Mouse (Mus musculus): ENCODE measurements around the gene Ccdc171. TPM values are rescaled to one million over a fixed set of nuclear protein-coding genes. Genes with fewer than 3 reads are reported as not detected.

The Ccdc171 gene
- polyA plus RNA-seq, 1 experiment from 2014 or later: 2.4 TPM

DNA sequence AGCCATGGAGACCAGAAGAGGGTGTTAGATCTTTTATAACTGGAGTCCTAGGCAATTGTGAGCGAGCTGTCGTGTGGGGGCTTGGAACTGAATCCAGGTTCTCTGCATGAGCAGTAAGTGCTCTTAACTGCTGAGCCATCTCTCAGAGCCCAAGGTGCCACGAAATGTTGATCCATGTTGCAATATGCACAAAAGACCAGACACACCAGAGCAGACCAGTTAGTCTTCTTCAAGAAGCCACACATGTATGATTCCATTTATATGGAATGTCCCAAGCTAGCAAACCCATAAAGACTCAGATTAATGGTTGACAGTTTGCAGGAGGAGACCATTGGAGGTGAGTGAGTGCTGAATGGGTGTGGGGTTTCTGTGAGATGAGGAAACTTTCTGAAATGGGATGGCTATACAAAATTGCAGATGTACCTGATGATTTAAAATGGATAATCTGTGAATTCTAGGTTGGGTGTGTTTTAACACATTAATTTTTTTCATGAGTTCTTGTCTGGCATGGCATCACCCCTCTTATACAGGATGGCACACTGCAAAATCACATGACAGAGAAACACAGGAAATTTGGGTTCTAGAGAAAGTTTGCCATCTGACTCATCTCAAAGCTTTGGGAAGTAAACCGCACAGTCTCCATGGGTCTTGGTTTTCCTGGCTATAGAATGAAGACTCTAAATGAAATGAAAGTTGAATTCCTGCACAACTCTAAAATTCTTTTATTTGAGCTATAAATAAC, 304.5 kb downstream of the Ccdc171 start:
- Histone ChIP-seq H3K27me3 (replicated peaks) (no peaks in the 10 kb centered on the region), H3K4me2 (no peak overlapping the region), H3K27ac (no peak overlapping the region), H3K36me3 (no peaks in the 10 kb centered on the region), H3K4me1 (no peaks in the 10 kb centered on the region), H3K9ac (no peak overlapping the region), H3K4me3 (no peak overlapping the region), H3K9me3 (replicated peaks) (no peaks in the 10 kb centered on the region)
- WGBS (ENCODE audit: insufficient replicate concordance): 65% methylated on average over 4 of the region's 4 CpGs
- ATAC-seq: no peak

- 73% methylated on average over 13 of the region's 13 CpGs for WGBS (ENCODE audit: insufficient replicate concordance)
- H3K4me2 ChIP-seq: no peak overlapping the region
These were observed 305.8 kb downstream of the Ccdc171 start for GRCm38 (mm10) chr4:83830891-83831880.

GRCm38 (mm10) chr4:83839077-83839476, 313.7 kb downstream of the Ccdc171 start:
- Histone ChIP-seq H3K4me3 (no peak overlapping the region), H3K9ac (no peak overlapping the region)

More at GRCm38 (mm10) chr4:83830891-83831880, 305.8 kb downstream of the Ccdc171 start:
- H3K9me3 ChIP-seq (replicated peaks): no peaks in the 10 kb centered on the region
- no peaks in the 10 kb centered on the region for H3K4me1 ChIP-seq
- no peak overlapping the region for H3K9ac ChIP-seq
- no peak overlapping the region for H3K27ac ChIP-seq
- ATAC-seq: no peak
- no peaks in the 10 kb centered on the region for H3K27me3 ChIP-seq (replicated peaks)
- no peak overlapping the region for H3K4me3 ChIP-seq
- no peaks in the 10 kb centered on the region for H3K36me3 ChIP-seq

DNA sequence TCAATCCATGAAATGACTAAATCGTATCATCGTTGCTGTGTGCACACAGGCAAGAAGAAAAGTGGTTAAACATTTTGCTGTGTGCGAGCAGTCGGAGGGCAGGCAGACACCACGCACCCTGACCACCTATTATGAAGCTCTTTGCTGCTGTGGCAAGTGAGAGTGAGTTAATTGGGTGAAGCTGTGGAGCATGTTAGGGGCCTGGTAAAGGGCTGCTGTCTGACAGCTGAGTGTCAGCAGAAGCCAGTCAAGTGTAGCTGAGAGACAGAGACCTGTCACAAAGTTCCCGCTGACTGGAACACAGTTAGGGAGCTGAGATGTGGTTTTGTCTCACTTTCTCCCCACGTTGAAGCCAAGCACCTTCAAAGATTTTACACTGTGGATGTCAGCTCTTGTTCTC, 321.0 kb downstream of the Ccdc171 start:
- 60% methylated on average over 7 of the region's 7 CpGs for WGBS (ENCODE audit: insufficient replicate concordance)
- no peak overlapping the region for H3K27ac ChIP-seq
- H3K4me3 ChIP-seq: no peak overlapping the region
- H3K4me2 ChIP-seq: no peak overlapping the region
- H3K27me3 ChIP-seq (replicated peaks): no peaks in the 10 kb centered on the region
- ATAC-seq: no peak
- H3K9ac ChIP-seq: no peak overlapping the region
- no peaks in the 10 kb centered on the region for H3K36me3 ChIP-seq
- H3K4me1 ChIP-seq: no peaks in the 10 kb centered on the region
- no peaks in the 10 kb centered on the region for H3K9me3 ChIP-seq (replicated peaks)

More at GRCm38 (mm10) chr4:83839077-83839476, 313.7 kb downstream of the Ccdc171 start:
- Histone ChIP-seq H3K36me3 (no peaks in the 10 kb centered on the region), H3K9me3 (replicated peaks) (no peaks in the 10 kb centered on the region), H3K27ac (no peak overlapping the region), H3K4me2 (no peak overlapping the region), H3K4me1 (no peaks in the 10 kb centered on the region), H3K27me3 (replicated peaks) (no peaks in the 10 kb centered on the region)
- no peak for ATAC-seq
- WGBS (ENCODE audit: insufficient replicate concordance): 75% methylated on average over 2 of the region's 2 CpGs

DNA sequence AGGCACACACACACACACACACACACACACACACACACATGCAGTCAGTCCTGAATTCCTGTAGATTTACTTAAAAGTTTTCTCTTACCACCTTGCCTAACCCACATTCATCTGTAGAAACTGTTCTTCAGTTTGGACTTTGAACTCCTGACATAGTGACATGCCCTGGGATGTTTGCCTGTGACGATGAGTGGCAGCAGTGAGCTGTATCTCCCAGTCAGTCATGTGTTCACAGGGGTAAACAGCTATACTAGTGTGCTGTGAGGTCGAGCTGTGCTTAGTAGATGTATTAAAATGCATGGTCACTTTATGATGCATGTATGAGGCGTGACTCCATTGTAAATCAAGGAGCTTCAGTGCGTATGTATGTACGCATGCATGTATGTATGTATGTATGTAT, 328.5 kb downstream of the Ccdc171 start:
- Histone ChIP-seq H3K36me3 (no peaks in the 10 kb centered on the region), H3K27me3 (replicated peaks) (no peaks in the 10 kb centered on the region), H3K27ac (no peak overlapping the region), H3K4me3 (no peak overlapping the region), H3K4me1 (no peaks in the 10 kb centered on the region), H3K9ac (no peak overlapping the region), H3K9me3 (replicated peaks) (no peaks in the 10 kb centered on the region), H3K4me2 (no peak overlapping the region)
- ATAC-seq: no peak
- 70% methylated on average over 5 of the region's 5 CpGs for WGBS (ENCODE audit: insufficient replicate concordance)

DNA sequence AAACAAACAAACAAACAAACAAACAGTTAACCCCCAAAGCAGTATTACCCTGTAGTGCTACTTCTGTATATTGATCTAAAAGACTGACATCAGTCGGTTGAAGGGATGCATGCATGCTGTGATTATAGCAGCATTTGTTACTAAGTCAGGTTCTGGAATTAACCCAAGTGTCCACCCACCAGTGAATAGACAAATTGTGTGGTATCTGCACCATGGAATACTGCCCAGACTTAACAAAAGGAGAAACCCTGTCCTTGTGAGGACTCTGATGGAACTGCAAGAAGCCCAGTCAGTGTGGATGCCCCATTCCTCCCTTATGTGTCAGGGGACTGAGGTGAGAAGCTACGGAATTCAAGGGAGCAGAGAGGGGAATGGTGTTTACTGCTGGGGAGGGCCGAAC, 336.4 kb downstream of the Ccdc171 start:
- Histone ChIP-seq H3K27me3 (replicated peaks) (no peaks in the 10 kb centered on the region), H3K4me1 (no peaks in the 10 kb centered on the region), H3K9ac (no peak overlapping the region), H3K9me3 (replicated peaks) (no peaks in the 10 kb centered on the region), H3K4me3 (no peak overlapping the region), H3K36me3 (no peaks in the 10 kb centered on the region), H3K4me2 (no peak overlapping the region), H3K27ac (no peak overlapping the region)
- ATAC-seq: no peak
- WGBS (ENCODE audit: insufficient replicate concordance): 73% methylated on average over 3 of the region's 3 CpGs

- Histone ChIP-seq H3K4me2 (no peak overlapping the region), H3K9me3 (replicated peaks) (no peaks in the 10 kb centered on the region), H3K36me3 (no peaks in the 10 kb centered on the region), H3K27me3 (replicated peaks) (no peaks in the 10 kb centered on the region), H3K27ac (no peak overlapping the region), H3K4me1 (no peaks in the 10 kb centered on the region), H3K4me3 (no peak overlapping the region), H3K9ac (no peak overlapping the region)
- WGBS (ENCODE audit: insufficient replicate concordance): 62% methylated on average over 7 of the region's 7 CpGs
- ATAC-seq: no peak
These were observed 336.9 kb downstream of the Ccdc171 start for GRCm38 (mm10) chr4:83862295-83862694.

GRCm38 (mm10) chr4:83876600-83876999, 351.3 kb downstream of the Ccdc171 start:
- Histone ChIP-seq H3K4me1 (no peaks in the 10 kb centered on the region), H3K27me3 (replicated peaks) (no peaks in the 10 kb centered on the region), H3K9ac (no peak overlapping the region), H3K4me2 (no peak overlapping the region), H3K27ac (no peak overlapping the region), H3K36me3 (no peaks in the 10 kb centered on the region), H3K4me3 (no peak overlapping the region), H3K9me3 (replicated peaks) (no peaks in the 10 kb centered on the region)
- 50% methylated on average over 7 of the region's 7 CpGs for WGBS (ENCODE audit: insufficient replicate concordance)
- ATAC-seq: no peak

DNA sequence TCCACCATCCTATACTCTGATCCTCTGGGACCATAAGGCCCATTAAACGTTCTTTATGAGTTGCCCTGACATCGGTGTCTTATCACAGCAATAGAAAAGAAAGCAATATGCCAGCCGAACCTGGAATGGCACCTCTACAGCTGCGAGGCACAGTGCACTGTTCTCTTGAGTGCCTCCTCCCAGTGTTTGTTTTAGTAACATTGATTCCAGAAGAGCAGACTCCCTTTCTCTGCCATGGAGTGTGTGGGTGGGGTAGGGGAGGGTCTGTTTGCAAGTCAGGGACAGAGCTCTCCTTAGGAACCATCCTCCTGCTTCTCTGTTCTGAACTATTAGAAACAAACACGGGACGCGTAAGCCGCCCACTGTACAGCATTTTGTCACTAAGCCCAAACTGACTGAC, 352.9 kb downstream of the Ccdc171 start:
- ATAC-seq: no peak
- Histone ChIP-seq H3K4me3 (no peak overlapping the region), H3K4me1 (no peaks in the 10 kb centered on the region), H3K9ac (no peak overlapping the region), H3K9me3 (replicated peaks) (no peaks in the 10 kb centered on the region), H3K4me2 (no peak overlapping the region), H3K36me3 (no peaks in the 10 kb centered on the region), H3K27me3 (replicated peaks) (no peaks in the 10 kb centered on the region), H3K27ac (no peak overlapping the region)
- WGBS (ENCODE audit: insufficient replicate concordance): 73% methylated on average over 8 of the region's 8 CpGs

GRCm38 (mm10) chr4:83888459-83889054, 363.2 kb downstream of the Ccdc171 start:
- Histone ChIP-seq H3K4me3 (no peak overlapping the region), H3K4me2 (0 out of 2 replicates have a peak overlapping the region, but pooled peaks have one; percentile 8), H3K27ac (no peak overlapping the region), H3K4me1 (no peaks in the 10 kb centered on the region), H3K9ac (no peak overlapping the region), H3K9me3 (replicated peaks) (no peaks in the 10 kb centered on the region), H3K27me3 (replicated peaks) (no peaks in the 10 kb centered on the region), H3K36me3 (no peaks in the 10 kb centered on the region)
- no peak; the same call in 1 of the 2 replicates for ATAC-seq
- WGBS (ENCODE audit: insufficient replicate concordance): 34% methylated on average over 13 of the region's 13 CpGs

DNA sequence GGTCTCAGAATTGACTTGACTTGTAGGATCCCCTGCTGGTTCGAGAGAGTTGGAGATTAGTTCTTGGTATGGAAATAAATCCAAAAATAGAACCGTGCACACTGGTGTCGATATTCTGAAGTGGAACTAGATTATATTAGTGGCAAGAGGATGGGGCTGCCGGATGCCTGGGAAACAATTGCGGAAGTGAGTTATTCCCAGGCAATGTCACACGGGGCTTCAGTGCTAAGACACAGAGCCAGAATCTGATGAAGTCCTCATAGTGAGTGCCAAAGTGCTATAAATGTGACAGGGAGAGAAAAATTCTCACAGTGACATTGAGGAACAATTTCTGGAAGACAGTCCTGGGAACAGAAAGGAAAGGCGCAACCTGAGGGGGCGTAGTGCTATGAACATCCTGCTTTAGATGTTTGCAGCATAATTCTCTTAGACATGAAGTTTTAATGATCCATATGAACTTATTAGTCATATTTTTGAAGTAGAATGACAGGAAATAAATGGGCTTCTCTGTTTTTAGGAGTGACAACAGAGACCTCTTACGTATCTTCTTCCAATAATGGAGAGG, 376.8 kb downstream of the Ccdc171 start:
- Histone ChIP-seq H3K27me3 (replicated peaks) (no peaks in the 10 kb centered on the region), H3K4me3 (no peak overlapping the region), H3K4me1 (no peaks in the 10 kb centered on the region), H3K27ac (no peak overlapping the region), H3K9ac (no peak overlapping the region), H3K9me3 (replicated peaks) (no peaks in the 10 kb centered on the region), H3K36me3 (no peaks in the 10 kb centered on the region), H3K4me2 (no peak overlapping the region)
- 74% methylated on average over 9 of the region's 9 CpGs for WGBS (ENCODE audit: insufficient replicate concordance)
- ATAC-seq: no peak

Data from liver, embryonic 12.5 days (tissue).